Mouse (Mus musculus): Measurements from ENCODE around the gene Camk1d. TPM values are rescaled to one million over a fixed set of nuclear protein-coding genes. Genes with fewer than 3 reads are reported as not detected.
A peak's percentile ranks its signal among the peaks of the same experiment; 100 is the strongest.

Camk1d gene
- polyA plus RNA-seq, 1 experiment from 2014 or later: 1.8 TPM

- Histone ChIP-seq H3K36me3 (no peaks in the 10 kb centered on the region), H3K9me3 (no peaks in the 10 kb centered on the region), H3K27ac (0 out of 2 replicates have a peak overlapping the region, but pooled peaks have one; percentile 16), H3K4me3 (no peak overlapping the region), H3K27me3 (ENCODE audit: insufficient read depth, poor library complexity, severe bottlenecking) (no peaks in the 10 kb centered on the region), H3K4me1 (replicated peaks) (peaks cover 28% of the 10 kb centered on the region)
- no peak for DNase-seq (ENCODE audit: low spot score)
- WGBS: 77% methylated on average over 6 of the region's 6 CpGs
Observed at GRCm38 (mm10) chr2:5378066-5378672, 336.1 kb downstream of the Camk1d start.

GRCm38 (mm10) chr2:5372886-5373429 lies 341.4 kb downstream of the Camk1d start:
- Histone ChIP-seq H3K36me3 (no peaks in the 10 kb centered on the region), H3K27me3 (ENCODE audit: insufficient read depth, poor library complexity, severe bottlenecking) (no peaks in the 10 kb centered on the region), H3K27ac (no peak overlapping the region), H3K4me1 (replicated peaks) (peaks cover 10% of the 10 kb centered on the region), H3K9me3 (no peaks in the 10 kb centered on the region), H3K4me3 (no peak overlapping the region)
- whole genome bisulfite sequencing: 46% methylated on average over 6 of the region's 6 CpGs
- no peak for DNase-seq (ENCODE audit: low spot score)

- Histone ChIP-seq H3K9me3 (no peaks in the 10 kb centered on the region), H3K27me3 (ENCODE audit: insufficient read depth, poor library complexity, severe bottlenecking) (no peaks in the 10 kb centered on the region), H3K4me1 (replicated peaks) (peaks cover 4% of the 10 kb centered on the region; the same call in 1 of the 2 replicates), H3K27ac (no peak overlapping the region), H3K4me3 (no peak overlapping the region), H3K36me3 (no peaks in the 10 kb centered on the region)
- DNase-seq (ENCODE audit: low spot score): no peak
- WGBS: 80% methylated on average over 3 of the region's 3 CpGs
Observed at GRCm38 (mm10) chr2:5371316-5371715, 343.0 kb downstream of the Camk1d start.

GRCm38 (mm10) chr2:5370591-5370990 lies 343.7 kb downstream of the Camk1d start:
- 83% methylated on average over 3 of the region's 3 CpGs for WGBS
- Histone ChIP-seq H3K27ac (no peak overlapping the region), H3K27me3 (ENCODE audit: insufficient read depth, poor library complexity, severe bottlenecking) (no peaks in the 10 kb centered on the region), H3K36me3 (no peaks in the 10 kb centered on the region), H3K4me1 (replicated peaks) (peaks cover 4% of the 10 kb centered on the region; the same call in 1 of the 2 replicates), H3K9me3 (no peaks in the 10 kb centered on the region), H3K4me3 (no peak overlapping the region)
- no peak for DNase-seq (ENCODE audit: low spot score)

GRCm38 (mm10) chr2:5363836-5364235 lies 350.5 kb downstream of the Camk1d start:
- H3K36me3 ChIP-seq: no peaks in the 10 kb centered on the region
- H3K4me3 ChIP-seq: no peak overlapping the region
- H3K9me3 ChIP-seq: no peaks in the 10 kb centered on the region
- H3K4me1 ChIP-seq (replicated peaks): no peaks in the 10 kb centered on the region
- 71% methylated on average over 5 of the region's 5 CpGs for WGBS
- DNase-seq (ENCODE audit: low spot score): no peak
- no peak overlapping the region for H3K27ac ChIP-seq
- H3K27me3 ChIP-seq (ENCODE audit: insufficient read depth, poor library complexity, severe bottlenecking): no peaks in the 10 kb centered on the region

GRCm38 (mm10) chr2:5358049-5358448 lies 356.3 kb downstream of the Camk1d start:
- no peaks in the 10 kb centered on the region for H3K4me1 ChIP-seq (replicated peaks)
- no peak for DNase-seq (ENCODE audit: low spot score)
- H3K36me3 ChIP-seq: no peaks in the 10 kb centered on the region
- no peak overlapping the region for H3K27ac ChIP-seq
- no peaks in the 10 kb centered on the region for H3K9me3 ChIP-seq
- WGBS: 89% methylated on average over 5 of the region's 5 CpGs
- H3K4me3 ChIP-seq: no peak overlapping the region
- no peaks in the 10 kb centered on the region for H3K27me3 ChIP-seq (ENCODE audit: insufficient read depth, poor library complexity, severe bottlenecking)

GRCm38 (mm10) chr2:5357056-5357455 lies 357.3 kb downstream of the Camk1d start:
- 61% methylated on average over 4 of the region's 4 CpGs for WGBS
- Histone ChIP-seq H3K4me3 (no peak overlapping the region), H3K9me3 (no peaks in the 10 kb centered on the region), H3K36me3 (no peaks in the 10 kb centered on the region), H3K4me1 (replicated peaks) (no peaks in the 10 kb centered on the region), H3K27ac (no peak overlapping the region), H3K27me3 (ENCODE audit: insufficient read depth, poor library complexity, severe bottlenecking) (no peaks in the 10 kb centered on the region)
- DNase-seq (ENCODE audit: low spot score): no peak

- H3K27ac ChIP-seq: no peak overlapping the region
- no peak for DNase-seq (ENCODE audit: low spot score)
- H3K27me3 ChIP-seq (ENCODE audit: insufficient read depth, poor library complexity, severe bottlenecking): no peaks in the 10 kb centered on the region
- H3K4me1 ChIP-seq (replicated peaks): no peaks in the 10 kb centered on the region
- H3K9me3 ChIP-seq: no peaks in the 10 kb centered on the region
- no peaks in the 10 kb centered on the region for H3K36me3 ChIP-seq
- no peak overlapping the region for H3K4me3 ChIP-seq
- 84% methylated on average over 13 of the region's 13 CpGs for whole genome bisulfite sequencing
Observed at GRCm38 (mm10) chr2:5352821-5353522, 361.3 kb downstream of the Camk1d start.

- DNase-seq (ENCODE audit: low spot score): no peak
- Histone ChIP-seq H3K27me3 (ENCODE audit: insufficient read depth, poor library complexity, severe bottlenecking) (no peaks in the 10 kb centered on the region), H3K9me3 (no peaks in the 10 kb centered on the region), H3K4me1 (replicated peaks) (no peaks in the 10 kb centered on the region), H3K4me3 (no peak overlapping the region), H3K27ac (no peak overlapping the region), H3K36me3 (no peaks in the 10 kb centered on the region)
- 86% methylated on average over 9 of the region's 9 CpGs for WGBS
Observed at GRCm38 (mm10) chr2:5345344-5345743, 369.0 kb downstream of the Camk1d start.

GRCm38 (mm10) chr2:5327533-5328250 lies 386.6 kb downstream of the Camk1d start:
- peaks cover 25% of the 10 kb centered on the region for H3K4me1 ChIP-seq (replicated peaks)
- DNase-seq (ENCODE audit: low spot score): no peak
- no peak overlapping the region for H3K27ac ChIP-seq
- no peaks in the 10 kb centered on the region for H3K9me3 ChIP-seq
- no peak overlapping the region for H3K4me3 ChIP-seq
- WGBS: 84% methylated on average over 12 of the region's 12 CpGs
- H3K36me3 ChIP-seq: no peaks in the 10 kb centered on the region
- 0 out of 2 replicates have a peak, but pooled peaks cover 4% of the 10 kb centered on the region for H3K27me3 ChIP-seq (ENCODE audit: insufficient read depth, poor library complexity, severe bottlenecking)

- Histone ChIP-seq H3K4me1 (replicated peaks) (peaks cover 39% of the 10 kb centered on the region), H3K36me3 (no peaks in the 10 kb centered on the region), H3K27ac (no peak overlapping the region), H3K9me3 (no peaks in the 10 kb centered on the region), H3K27me3 (ENCODE audit: insufficient read depth, poor library complexity, severe bottlenecking) (0 out of 2 replicates have a peak, but pooled peaks cover 4% of the 10 kb centered on the region), H3K4me3 (no peak overlapping the region)
- 87% methylated on average over 3 of the region's 3 CpGs for WGBS
- DNase-seq (ENCODE audit: low spot score): no peak
Observed at GRCm38 (mm10) chr2:5324806-5325205, 389.5 kb downstream of the Camk1d start.

GRCm38 (mm10) chr2:5321660-5322295 lies 392.5 kb downstream of the Camk1d start:
- Histone ChIP-seq H3K27ac (no peak overlapping the region), H3K4me3 (no peak overlapping the region), H3K9me3 (no peaks in the 10 kb centered on the region), H3K36me3 (no peaks in the 10 kb centered on the region), H3K27me3 (ENCODE audit: insufficient read depth, poor library complexity, severe bottlenecking) (peaks cover 14% of the 10 kb centered on the region), H3K4me1 (replicated peaks) (peaks cover 21% of the 10 kb centered on the region)
- no peak for DNase-seq (ENCODE audit: low spot score)
- WGBS: 53% methylated on average over 8 of the region's 8 CpGs
